Mouse (Mus musculus): ENCODE measurements around the gene 1700008O03Rik.
A peak's percentile ranks its signal among the peaks of the same experiment; 100 is the strongest.

The 1700008O03Rik gene

GRCm38 (mm10) chr7:44375793-44376192 is 9.8 kb downstream of the 1700008O03Rik start:
- no peak for DNase-seq (ENCODE audit: low spot score)

- DNase-seq (ENCODE audit: low spot score): no peak
Measured at GRCm38 (mm10) chr7:44375207-44375606, 10.4 kb downstream of the 1700008O03Rik start.

- DNase-seq (ENCODE audit: low spot score): no peak
Measured at GRCm38 (mm10) chr7:44374756-44375155, 10.9 kb downstream of the 1700008O03Rik start.

GRCm38 (mm10) chr7:44373889-44374652 is 11.5 kb downstream of the 1700008O03Rik start:
- peak; percentile 81 for DNase-seq (ENCODE audit: low spot score)

- DNase-seq (ENCODE audit: low spot score): no peak
Measured at GRCm38 (mm10) chr7:44373460-44373859, 12.2 kb downstream of the 1700008O03Rik start.

GRCm38 (mm10) chr7:44372678-44373077 is 12.9 kb downstream of the 1700008O03Rik start:
- DNase-seq (ENCODE audit: low spot score): no peak

- DNase-seq (ENCODE audit: low spot score): peak; percentile 36
Measured at GRCm38 (mm10) chr7:44360792-44361301, 24.8 kb downstream of the 1700008O03Rik start.

- DNase-seq (ENCODE audit: low spot score): peak; percentile 96
Measured at GRCm38 (mm10) chr7:44359908-44360672, 25.5 kb downstream of the 1700008O03Rik start.

- DNase-seq (ENCODE audit: low spot score): no peak
Measured at GRCm38 (mm10) chr7:44358886-44359654, 26.6 kb downstream of the 1700008O03Rik start.

- DNase-seq (ENCODE audit: low spot score): peak; percentile 21
Measured at GRCm38 (mm10) chr7:44358012-44358411, 27.6 kb downstream of the 1700008O03Rik start.

- DNase-seq (ENCODE audit: low spot score): peak; percentile 21
Measured at GRCm38 (mm10) chr7:44357531-44357930, 28.1 kb downstream of the 1700008O03Rik start.

GRCm38 (mm10) chr7:44356590-44357481 is 28.8 kb downstream of the 1700008O03Rik start:
- DNase-seq (ENCODE audit: low spot score): peak; percentile 64

- no peak for DNase-seq (ENCODE audit: low spot score)
Measured at GRCm38 (mm10) chr7:44355411-44355810, 30.2 kb downstream of the 1700008O03Rik start.

GRCm38 (mm10) chr7:44353601-44354340 is 31.8 kb downstream of the 1700008O03Rik start:
- DNase-seq (ENCODE audit: low spot score): peak; percentile 59

GRCm38 (mm10) chr7:44352750-44353600 is 32.6 kb downstream of the 1700008O03Rik start:
- peak; percentile 47 for DNase-seq (ENCODE audit: low spot score)

GRCm38 (mm10) chr7:44351881-44352749 is 33.5 kb downstream of the 1700008O03Rik start:
- DNase-seq (ENCODE audit: low spot score): peak; percentile 21

- DNase-seq (ENCODE audit: low spot score): peak; percentile 92
Measured at GRCm38 (mm10) chr7:44350957-44351711, 34.5 kb downstream of the 1700008O03Rik start.

GRCm38 (mm10) chr7:44349043-44349442 is 36.6 kb downstream of the 1700008O03Rik start:
- no peak for DNase-seq (ENCODE audit: low spot score)
